Mouse (Mus musculus) liver, embryonic 14.5 days (tissue): ENCODE results near the gene Brwd1. TPM values are rescaled to one million over a fixed set of nuclear protein-coding genes. Genes with fewer than 3 reads are reported as not detected.

Source experiments
- ATAC-seq: fragments of 200-750 bp; cut with Nextera tagmentation; 2 replicates; pipeline ENCODE4 v1.8.0; 2017; ENCODE audit warnings: moderate number of reproducible peaks, mild to moderate bottlenecking, moderate library complexity; ENCODE audit not compliant: insufficient read depth
- DNase-seq, 3 experiments: peaks; one replicate each; pipeline ENCODE4 v3.0.0-alpha.2; 2012 to 2013; ENCODE audit warnings: low read depth in 3 of 3, low spot score in 3 of 3
- H3K27ac ChIP-seq: fragments of 300-500 bp; sonication (generic); 2 replicates; pipeline ENCODE4 v1.5.1; 2014; ENCODE audit warnings: moderate library complexity, mild to moderate bottlenecking, control low read depth, inconsistent platforms
- H3K27me3 ChIP-seq: fragments of 300-500 bp; sonication (generic); 2 replicates; pipeline ENCODE4 v1.6.1; 2014; ENCODE audit warnings: mild to moderate bottlenecking, low read length, moderate library complexity; ENCODE audit not compliant: control insufficient read depth, insufficient read depth
- H3K36me3 ChIP-seq: fragments of 300-500 bp; sonication (generic); replicated peaks from 2 replicates; pipeline ENCODE4 v1.6.1; 2014; ENCODE audit warnings: low read depth; ENCODE audit not compliant: control insufficient read depth, insufficient read depth
- H3K4me1 ChIP-seq, 2 experiments: fragments of 200-500 bp in 1 of 2; fragments of 300-500 bp in 1 of 2; sonication (generic) in 1 of 2; replicated peaks; 2 replicates each; pipeline ENCODE4 v1.6.1; 2012 to 2014; ENCODE audit warnings: antibody characterized with exemption in 1 of 2, inconsistent platforms in 1 of 2, low read length in 1 of 2; ENCODE audit not compliant: control insufficient read depth in 2 of 2, insufficient read depth in 2 of 2
- H3K4me2 ChIP-seq: fragments of 300-500 bp; sonication (generic); 2 replicates; pipeline ENCODE4 v1.6.1; 2014; ENCODE audit warnings: low read depth, mild to moderate bottlenecking, control low read depth, moderate library complexity
- H3K4me3 ChIP-seq, 2 experiments: fragments of 200-500 bp in 1 of 2; fragments of 300-500 bp in 1 of 2; sonication (generic) in 1 of 2; 2 replicates each; pipeline ENCODE4 v1.5.1; 2012 to 2014; ENCODE audit warnings: low read depth in 2 of 2, low read length in 2 of 2, mild to moderate bottlenecking in 2 of 2, control low read depth in 1 of 2, inconsistent platforms in 1 of 2, moderate library complexity in 1 of 2; ENCODE audit not compliant: insufficient read depth in 1 of 2
- H3K9ac ChIP-seq: fragments of 300-500 bp; sonication (generic); replicated peaks from 2 replicates; pipeline ENCODE4 v1.6.1; 2014; ENCODE audit warnings: mild to moderate bottlenecking, control low read depth, moderate library complexity
- H3K9me3 ChIP-seq: fragments of 300-500 bp; sonication (generic); 2 replicates; pipeline ENCODE4 v1.6.1; 2016; ENCODE audit warnings: low read length, mixed read lengths; ENCODE audit not compliant: control insufficient read depth
- CTCF ChIP-seq: IDR thresholded peaks from 2 replicates; pipeline ENCODE4 v1.5.1; 2016; ENCODE audit warnings: antibody characterized with exemption, low read depth, control low read depth
- EP300 ChIP-seq: IDR thresholded peaks from 2 replicates; pipeline ENCODE4 v1.6.1; 2016; ENCODE audit warnings: antibody characterized with exemption, low read depth
- WGBS: fragments of 180-500 bp; shearing (Covaris S2); extraction: QIAGEN DNeasy Blood & Tissue Kit; methylation state at CpG from one replicate; pipeline ENCODE4 v1.1.7; 2014; ENCODE audit not compliant: insufficient replicate concordance; 5-methylcytosine and 5-hydroxymethylcytosine counted together
- microRNA-seq: library from miRNA; unstranded; fragments of <30 nt; microRNA quantifications from one replicate; pipeline ENCODE4, GENCODE M21; 2016
- polyA plus RNA-seq, 2 experiments: library from polyadenylated mRNA; depleted of rRNA in 1 of 2; stranded (reverse) in 1 of 2; unstranded in 1 of 2; fragments of >200 nt; fragmentation: Nextera tagmentation in 1 of 2; extraction: Ambion mirVana in 1 of 2; gene quantifications; 2 replicates each; pipeline versions ENCODE4 v1.2.1 to v1.2.3; 2012 to 2014

Brwd1 gene
- polyA plus RNA-seq, 2 experiments, result 7.3 to 12.3 TPM

DNA sequence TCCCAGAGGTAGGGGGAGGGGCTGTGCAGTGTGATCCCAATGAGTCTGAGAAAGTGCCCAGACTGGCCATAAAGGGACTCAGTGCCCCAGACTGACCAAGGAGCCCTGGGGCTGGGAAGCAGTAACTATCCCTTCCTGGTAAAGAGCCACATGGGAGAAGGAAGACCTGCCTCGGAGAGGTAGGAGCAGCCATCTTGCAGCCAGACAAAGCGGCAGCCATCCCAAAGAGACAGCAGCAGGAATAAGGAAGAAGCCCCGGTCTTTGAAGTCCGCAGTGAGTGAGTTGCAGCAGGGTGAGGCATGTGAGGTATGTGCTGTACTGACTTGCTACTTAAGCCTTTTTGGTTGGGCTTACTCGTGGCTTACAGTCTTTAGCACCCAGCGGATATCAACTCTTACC is 139.1 kb downstream of the Brwd1 start:
- WGBS, result 72% methylated on average over 6 of the region's 6 CpGs

More for the DNA sequence above, 139.1 kb downstream of the Brwd1 start:
- no peak overlapping the region for H3K4me2 ChIP-seq
- DNase-seq, result no peak
- H3K4me1 ChIP-seq, result peaks cover 0 to 2% of the 10 kb centered on the region in 2 experiments; a peak in 1 of 4 replicates
- H3K27me3 ChIP-seq, result no peaks in the 10 kb centered on the region
- no peak overlapping the region for H3K27ac ChIP-seq
- no peak for TF ChIP-seq CTCF
- no peak for TF ChIP-seq EP300
- no peaks in the 10 kb centered on the region for H3K36me3 ChIP-seq
- H3K9ac ChIP-seq, result no peak overlapping the region
- no peaks in the 10 kb centered on the region for H3K9me3 ChIP-seq
- ATAC-seq, result no peak
- no peak overlapping the region for H3K4me3 ChIP-seq

Small RNA genes within 50 kb of the gene (microRNA-seq; reads per million reads assigned to microRNA genes)
- gene Gm27833, result not detected

Other genes starting within 250 kb of the Brwd1 start
- gene Psmg1, start 91.6 kb downstream of the Brwd1 start, polyA plus RNA-seq (2012; rRNA removed), result 19.9 and 28.9 TPM in 2 replicates
- gene Psmg1, start 91.6 kb downstream of the Brwd1 start, polyA plus RNA-seq (2014; fragmentation: Nextera tagmentation; extraction: Ambion mirVana), result 43.7 and 49.5 TPM in 2 replicates
- 35.6 and 58.7 TPM in 2 replicates for gene Hmgn1, start 45.2 kb upstream of the Brwd1 start, polyA plus RNA-seq (2012; rRNA removed)
- gene Hmgn1, start 45.2 kb upstream of the Brwd1 start, polyA plus RNA-seq (2014; fragmentation: Nextera tagmentation; extraction: Ambion mirVana), result 120 and 122 TPM in 2 replicates
- gene Wrb, start 62.9 kb upstream of the Brwd1 start, polyA plus RNA-seq (2012; rRNA removed), result 4.3 and 7.3 TPM in 2 replicates
- gene Wrb, start 62.9 kb upstream of the Brwd1 start, polyA plus RNA-seq (2014; fragmentation: Nextera tagmentation; extraction: Ambion mirVana), result 13.3 and 13.6 TPM in 2 replicates
- 0.03 and 0.04 TPM in 2 replicates for gene Lca5l, start 109.7 kb upstream of the Brwd1 start, polyA plus RNA-seq (2012; rRNA removed)
- gene Lca5l, start 109.7 kb upstream of the Brwd1 start, polyA plus RNA-seq (2014; fragmentation: Nextera tagmentation; extraction: Ambion mirVana), result not detected in 2 replicates
- gene Sh3bgr, start 117.9 kb upstream of the Brwd1 start, polyA plus RNA-seq (2012; rRNA removed), result 0.12 and 0.30 TPM in 2 replicates
- gene Sh3bgr, start 117.9 kb upstream of the Brwd1 start, polyA plus RNA-seq (2014; fragmentation: Nextera tagmentation; extraction: Ambion mirVana), result 0.28 and 0.29 TPM in 2 replicates
- 0.03 and 0.05 TPM in 2 replicates for gene B3galt5, start 153.3 kb upstream of the Brwd1 start, polyA plus RNA-seq (2012; rRNA removed)
- not detected in 2 replicates for gene B3galt5, start 153.3 kb upstream of the Brwd1 start, polyA plus RNA-seq (2014; fragmentation: Nextera tagmentation; extraction: Ambion mirVana)